Mouse (Mus musculus) limb, embryonic 14.5 days (tissue): ENCODE data around the gene Bcar3. TPM values are rescaled to one million over a fixed set of nuclear protein-coding genes. Genes with fewer than 3 reads are reported as not detected.
"Not testable (repeated sequence)": the region's sequence is repeated elsewhere in the genome, so short reads cannot be mapped to it uniquely, and the experiment has no call there.

Experiments used
- ATAC-seq: fragments of 200-750 bp; cut with Nextera tagmentation; 2 replicates; pipeline ENCODE4 v1.8.0; 2017; ENCODE audit warnings: low read depth, moderate number of reproducible peaks, moderate TSS enrichment; ENCODE audit not compliant: low FRiP score
- DNase-seq: peaks from one replicate; pipeline ENCODE4 v3.0.0-alpha.2; 2015; ENCODE audit warnings: low spot score
- H3K27ac ChIP-seq: fragments of 300-500 bp; sonication (generic); replicated peaks from 2 replicates; pipeline ENCODE4 v1.5.1; 2014; ENCODE audit warnings: low read depth, mild to moderate bottlenecking, low read length, moderate library complexity, mixed read lengths
- H3K27me3 ChIP-seq: fragments of 300-500 bp; sonication (generic); 2 replicates; pipeline ENCODE4 v1.6.1; 2014; ENCODE audit warnings: low read length, mixed read lengths; ENCODE audit not compliant: control insufficient read depth, insufficient read depth
- H3K36me3 ChIP-seq: fragments of 300-500 bp; sonication (generic); 2 replicates; pipeline ENCODE4 v1.6.1; 2014; ENCODE audit warnings: mild to moderate bottlenecking, low read length, moderate library complexity, mixed read lengths; ENCODE audit not compliant: control insufficient read depth, insufficient read depth
- H3K4me1 ChIP-seq: fragments of 300-500 bp; sonication (generic); 2 replicates; pipeline ENCODE4 v1.6.1; 2014; ENCODE audit warnings: antibody characterized with exemption, low read length, mixed read lengths; ENCODE audit not compliant: control insufficient read depth, insufficient read depth
- H3K4me2 ChIP-seq: fragments of 300-500 bp; sonication (generic); replicated peaks from 2 replicates; pipeline ENCODE4 v1.6.1; 2014; ENCODE audit warnings: low read depth, mild to moderate bottlenecking, low read length, moderate library complexity; ENCODE audit not compliant: severe bottlenecking
- H3K4me3 ChIP-seq: fragments of 300-500 bp; sonication (generic); replicated peaks from 2 replicates; pipeline ENCODE4 v1.5.1; 2014; ENCODE audit warnings: low read length
- H3K9ac ChIP-seq: fragments of 300-500 bp; sonication (generic); 2 replicates; pipeline ENCODE4 v1.6.1; 2014; ENCODE audit warnings: mild to moderate bottlenecking, low read depth, low read length, moderate library complexity; ENCODE audit not compliant: severe bottlenecking
- H3K9me3 ChIP-seq: fragments of 300-500 bp; sonication (generic); 2 replicates; pipeline ENCODE4 v1.6.1; 2016; ENCODE audit warnings: low read length; ENCODE audit not compliant: control insufficient read depth
- POLR2A ChIP-seq: fragments of 200-500 bp; IDR thresholded peaks from 2 replicates; pipeline ENCODE4 v1.8.0; 2012; ENCODE audit warnings: inconsistent platforms, mild to moderate bottlenecking, moderate library complexity, borderline replicate concordance; ENCODE audit not compliant: insufficient read depth, insufficient read length; ENCODE audit errors: extremely low read depth
- WGBS: fragments of 180-500 bp; shearing (Covaris S2); extraction: QIAGEN DNeasy Blood & Tissue Kit; methylation state at CpG from one replicate; pipeline ENCODE4 v1.1.7; 2014; 5-methylcytosine and 5-hydroxymethylcytosine counted together
- polyA plus RNA-seq, 2 experiments: library from polyadenylated mRNA; depleted of rRNA in 1 of 2; stranded (reverse) in 1 of 2; unstranded in 1 of 2; fragments of >200 nt; fragmentation: Nextera tagmentation in 1 of 2; extraction: Ambion mirVana in 1 of 2; gene quantifications; 2 replicates each; pipeline versions ENCODE4 v1.2.1 to v1.2.3; 2012 to 2014

Gene Bcar3
- polyA plus RNA-seq, 2 experiments: 7.8 to 7.9 TPM

DNA sequence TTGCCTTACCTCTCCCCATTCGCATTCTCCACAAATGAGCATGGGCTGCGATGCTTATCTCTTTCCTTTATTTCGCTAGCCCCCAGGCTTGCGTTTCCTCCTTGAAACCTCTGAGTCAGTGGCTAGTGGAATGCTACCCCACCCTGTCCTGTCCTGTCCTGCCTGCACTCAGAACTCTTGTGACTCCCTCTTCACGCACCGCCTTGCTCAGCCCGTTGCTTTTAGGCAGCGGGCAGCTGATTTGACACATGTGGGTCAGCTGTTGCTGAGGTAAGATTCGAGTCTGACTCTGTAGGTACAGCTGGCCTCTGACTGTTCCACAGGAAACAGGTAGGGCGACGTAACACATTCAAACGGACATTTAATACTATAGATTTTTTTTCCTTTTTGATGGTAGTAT, 97.9 kb downstream of the Bcar3 start:
- ATAC-seq (no peak), DNase-seq (no peak)
- no peak overlapping the region for H3K27ac ChIP-seq
- TF ChIP-seq POLR2A: no peak
- no peaks in the 10 kb centered on the region for H3K4me1 ChIP-seq
- WGBS: 47% methylated on average over 12 of the region's 12 CpGs
- no peak overlapping the region for H3K4me3 ChIP-seq
- H3K4me2 ChIP-seq: no peak overlapping the region
- H3K9ac ChIP-seq: no peak overlapping the region
- no peaks in the 10 kb centered on the region for H3K36me3 ChIP-seq
- H3K27me3 ChIP-seq: no peaks in the 10 kb centered on the region
- H3K9me3 ChIP-seq: no peaks in the 10 kb centered on the region

DNA sequence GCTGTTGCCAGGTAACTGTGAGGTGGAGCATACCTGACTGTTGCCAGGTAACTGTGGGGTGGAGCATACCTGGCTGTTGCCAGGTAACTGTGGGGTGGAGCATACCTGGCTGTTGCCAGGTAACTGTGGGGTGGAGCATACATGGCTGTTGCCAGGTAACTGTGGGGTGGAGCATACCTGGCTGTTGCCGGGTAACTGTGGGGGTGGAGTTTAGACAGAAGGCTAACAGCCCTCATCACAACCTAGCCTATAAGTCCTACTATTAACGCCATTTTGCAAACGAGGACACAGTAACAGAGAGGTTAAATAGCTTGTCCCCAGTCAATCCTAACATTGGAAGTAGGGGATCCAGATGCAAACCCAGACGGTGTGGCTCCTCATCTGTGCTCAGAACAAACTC, 99.5 kb downstream of the Bcar3 start:
- H3K27me3 ChIP-seq, H3K4me1 ChIP-seq, DNase-seq, H3K9me3 ChIP-seq, ATAC-seq, H3K4me3 ChIP-seq, H3K36me3 ChIP-seq, H3K27ac ChIP-seq, H3K4me2 ChIP-seq, H3K9ac ChIP-seq: not testable (repeated sequence)
- WGBS: 55% methylated on average over 4 of the region's 4 CpGs

DNA sequence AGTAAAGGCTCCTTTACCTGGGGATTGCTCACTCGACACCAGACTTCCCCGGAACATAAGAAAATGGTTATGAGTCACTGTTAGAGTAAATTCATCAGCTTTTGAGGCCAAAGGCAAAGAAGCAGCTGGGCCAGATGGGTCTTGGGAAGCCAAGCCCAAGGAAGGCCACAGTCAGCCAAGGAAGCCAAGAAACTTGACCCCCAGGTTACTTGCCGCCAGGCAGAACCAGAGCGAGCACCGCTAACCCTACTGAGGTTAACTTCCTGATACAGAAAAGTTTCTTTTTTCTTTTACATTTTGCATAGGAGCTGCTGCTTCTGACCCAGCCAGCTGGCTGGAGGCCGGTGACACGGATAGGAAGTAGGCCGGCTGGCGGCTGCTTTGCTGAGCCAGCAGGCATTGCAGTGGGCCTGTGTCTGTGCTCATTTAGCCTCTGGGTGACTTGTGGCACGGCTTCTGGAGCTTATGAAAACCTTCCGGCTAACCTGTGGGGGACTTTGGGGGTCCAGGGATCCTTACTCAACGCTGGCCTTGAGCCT, 100.0 kb downstream of the Bcar3 start:
- no peaks in the 10 kb centered on the region for H3K9me3 ChIP-seq
- whole genome bisulfite sequencing: 83% methylated on average over 12 of the region's 12 CpGs
- DNase-seq: no peak
- H3K9ac ChIP-seq: no peak overlapping the region
- no peak overlapping the region for H3K4me3 ChIP-seq
- no peaks in the 10 kb centered on the region for H3K27me3 ChIP-seq
- H3K4me2 ChIP-seq: no peak overlapping the region
- H3K4me1 ChIP-seq: no peaks in the 10 kb centered on the region
- H3K36me3 ChIP-seq: no peaks in the 10 kb centered on the region
- no peak for TF ChIP-seq POLR2A
- H3K27ac ChIP-seq: no peak overlapping the region
- no peak for ATAC-seq

DNA sequence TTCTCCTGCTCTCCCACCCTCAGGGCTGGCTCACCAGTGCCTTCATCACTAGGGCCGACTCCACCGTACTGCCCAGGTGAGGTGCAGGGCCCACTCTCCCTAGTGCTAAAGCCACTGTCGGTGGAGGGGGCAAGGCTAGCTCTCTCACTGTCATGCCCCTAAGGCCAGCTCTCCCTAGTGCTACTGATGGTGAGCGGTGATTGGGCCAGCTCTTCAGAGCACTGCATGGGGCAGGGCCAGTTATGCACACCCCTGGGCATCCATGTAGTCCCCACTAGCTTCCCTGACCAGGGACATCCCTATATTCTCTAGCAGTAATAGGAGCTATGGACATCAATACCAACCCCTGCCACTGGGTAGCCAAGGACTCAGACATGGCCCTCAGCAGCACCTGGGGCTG, 103.0 kb downstream of the Bcar3 start:
- no peak for TF ChIP-seq POLR2A

DNA sequence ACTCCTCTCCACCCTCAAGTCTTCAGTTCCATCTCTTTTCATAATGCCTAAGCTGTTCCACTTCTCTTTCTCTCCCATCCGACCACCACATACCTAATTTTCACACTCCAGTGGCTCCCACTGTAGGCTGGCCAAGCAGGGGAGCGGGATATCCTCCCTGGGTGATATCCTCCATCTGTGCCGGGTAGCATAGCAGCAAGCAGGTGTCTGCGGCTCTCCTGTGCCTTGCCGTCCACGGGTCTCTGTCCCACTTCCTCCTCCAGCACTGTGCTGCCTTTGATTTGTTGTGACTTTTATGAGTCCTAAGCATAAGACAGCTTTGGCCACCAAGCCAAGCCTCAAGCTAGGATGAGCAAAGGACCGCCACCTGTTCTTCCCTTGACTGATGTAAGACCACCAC, 103.5 kb downstream of the Bcar3 start:
- no peaks in the 10 kb centered on the region for H3K36me3 ChIP-seq
- no peak overlapping the region for H3K4me3 ChIP-seq
- DNase-seq (no peak), ATAC-seq (no peak)
- WGBS: 77% methylated on average over 7 of the region's 7 CpGs
- no peaks in the 10 kb centered on the region for H3K9me3 ChIP-seq
- H3K4me1 ChIP-seq: no peaks in the 10 kb centered on the region
- H3K4me2 ChIP-seq: no peak overlapping the region
- TF ChIP-seq POLR2A: no peak
- no peak overlapping the region for H3K9ac ChIP-seq
- H3K27ac ChIP-seq: no peak overlapping the region
- H3K27me3 ChIP-seq: no peaks in the 10 kb centered on the region

More for the DNA sequence above, 103.0 kb downstream of the Bcar3 start:
- 79% methylated on average over 4 of the region's 4 CpGs for WGBS
- DNase-seq (no peak), ATAC-seq (no peak)
- no peaks in the 10 kb centered on the region for H3K27me3 ChIP-seq
- H3K36me3 ChIP-seq: no peaks in the 10 kb centered on the region
- H3K4me3 ChIP-seq: no peak overlapping the region
- no peaks in the 10 kb centered on the region for H3K4me1 ChIP-seq
- H3K4me2 ChIP-seq: no peak overlapping the region
- H3K9me3 ChIP-seq: no peaks in the 10 kb centered on the region
- no peak overlapping the region for H3K27ac ChIP-seq
- no peak overlapping the region for H3K9ac ChIP-seq

DNA sequence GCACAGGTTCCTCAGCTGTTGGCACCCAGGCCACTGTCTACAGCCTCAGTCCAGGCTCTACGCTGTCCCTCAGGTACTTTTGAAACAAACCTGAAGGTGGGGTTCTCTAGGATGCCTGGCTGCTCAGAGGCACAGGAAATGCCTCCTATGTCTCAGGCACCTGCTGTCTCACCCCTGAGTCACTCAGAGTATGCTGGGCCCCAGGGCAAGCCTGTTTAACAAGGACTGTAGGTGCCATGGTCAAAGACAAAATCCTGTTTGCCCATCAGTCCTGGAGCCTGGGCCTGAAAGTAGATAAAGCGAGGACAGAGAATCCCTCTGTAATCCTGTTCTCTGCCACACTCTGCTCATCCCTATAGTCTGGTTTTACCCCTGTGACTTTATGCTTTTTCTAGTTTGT, 107.1 kb downstream of the Bcar3 start:
- Histone ChIP-seq H3K27ac (no peak overlapping the region), H3K4me2 (no peak overlapping the region), H3K4me1 (no peaks in the 10 kb centered on the region), H3K4me3 (no peak overlapping the region), H3K36me3 (no peaks in the 10 kb centered on the region), H3K9ac (no peak overlapping the region), H3K27me3 (no peaks in the 10 kb centered on the region), H3K9me3 (no peaks in the 10 kb centered on the region)
- DNase-seq: no peak
- ATAC-seq: no peak
- 88% methylated on average over 2 of the region's 2 CpGs for WGBS
- no peak for TF ChIP-seq POLR2A
